Mouse (Mus musculus): ENCODE results near the gene Peg3.

DNA sequence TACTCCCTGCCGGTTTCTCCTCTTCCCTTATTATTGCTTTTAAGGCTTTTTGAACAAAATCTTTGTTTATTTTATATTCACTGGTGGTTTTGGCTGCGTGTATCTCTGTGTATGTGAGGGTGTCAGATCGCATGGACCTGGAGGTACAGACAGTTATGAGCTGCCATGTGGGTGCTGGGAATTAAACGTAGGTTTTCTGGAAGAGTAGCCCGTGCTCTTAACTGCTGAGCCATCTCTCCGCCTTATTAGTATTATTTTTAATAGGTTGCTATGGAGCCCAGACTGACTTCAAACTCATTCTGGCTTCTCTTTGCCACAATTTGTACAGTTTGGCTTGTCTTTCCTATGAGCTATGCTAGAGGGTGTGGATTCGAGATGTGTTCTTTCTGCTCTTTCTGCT lies 66.8 kb downstream of the Peg3 start:
- no peak for TF ChIP-seq GATA1 (IDR thresholded peaks at IDR 0.05; ENCODE audit: borderline replicate concordance, low read length)
- no peak for TF ChIP-seq FLI1 (IDR thresholded peaks at IDR 0.05; ENCODE audit: low read length)

All from megakaryocyte, embryonic 14.5 days (primary cell).